Mouse (Mus musculus): ENCODE data around the gene B3gnt2. TPM values are rescaled to one million over a fixed set of nuclear protein-coding genes. Genes with fewer than 3 reads are reported as not detected.

The B3gnt2 gene
- total and polyA plus RNA-seq, 3 experiments = 36.8 to 66.4 TPM; not detected in 1

DNA sequence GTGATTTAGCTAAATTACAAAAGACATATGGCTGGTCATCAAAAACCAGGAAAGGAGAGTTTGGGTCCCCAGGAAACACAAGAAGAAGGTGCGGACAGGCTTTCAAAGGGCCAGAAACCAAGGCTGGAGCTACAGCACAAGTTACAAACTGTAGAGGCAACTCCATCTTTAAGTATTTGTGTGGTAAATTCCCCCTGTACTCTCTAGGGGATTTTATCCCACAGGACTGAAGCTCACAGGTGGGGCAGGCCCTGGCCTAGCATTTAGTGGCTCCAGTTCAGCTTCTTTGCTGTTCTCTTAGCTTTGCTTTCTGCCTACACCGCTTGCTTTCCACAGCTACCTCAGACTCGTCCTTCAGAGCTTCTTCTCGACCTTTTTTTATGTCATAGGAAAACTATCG is 6.9 kb upstream of the B3gnt2 start:
- peaks cover 0 to 12% of the 10 kb centered on the region in 2 experiments; a peak in 2 of 4 replicates for H3K36me3 ChIP-seq (ENCODE audit: control insufficient read depth in 1 of 2, insufficient read depth in 2 of 2, low read length in 2 of 2)
- TF ChIP-seq JUND (IDR thresholded peaks at IDR 0.05; ENCODE audit: low read depth, low read length) (no peak), MXI1 (IDR thresholded peaks at IDR 0.05; ENCODE audit: low read depth, low read length) (no peak), ZC3H11A (IDR thresholded peaks at IDR 0.05; ENCODE audit: low read depth, low read length) (no peak), ELF1 (IDR thresholded peaks at IDR 0.05; ENCODE audit: low read depth, low read length) (no peak), TAL1 (IDR thresholded peaks at IDR 0.05; ENCODE audit: low read length) (no peak), MAX (IDR thresholded peaks at IDR 0.05; ENCODE audit: low read length) (no peak), USF2 (IDR thresholded peaks at IDR 0.05; ENCODE audit: borderline replicate concordance in 1 of 2, insufficient read depth in 1 of 2, low read depth in 1 of 2, low read length in 2 of 2) (no peak), CHD2 (IDR thresholded peaks at IDR 0.05; ENCODE audit: low read length) (no peak), ZMIZ1 (IDR thresholded peaks at IDR 0.05; ENCODE audit: low read depth, low read length) (no peak), HCFC1 (IDR thresholded peaks at IDR 0.05; ENCODE audit: low read depth, low read length) (no peak), ZNF384 (IDR thresholded peaks at IDR 0.05; ENCODE audit: low read depth, low read length) (no peak), USF1 (IDR thresholded peaks at IDR 0.05; ENCODE audit: low read depth, low read length) (no peak)
- no peak overlapping the region for H3K27ac ChIP-seq (ENCODE audit: control insufficient read depth, low read depth, low read length)
- no peaks in the 10 kb centered on the region for H3K27me3 ChIP-seq (ENCODE audit: control insufficient read depth in 1 of 2, insufficient read depth in 2 of 2, low read length in 2 of 2)
- H3K9ac ChIP-seq (ENCODE audit: control insufficient read depth, low read depth, low read length, poor library complexity, severe bottlenecking) = no peak overlapping the region
- no peak overlapping the region for H3K4me3 ChIP-seq (ENCODE audit: control insufficient read depth in 1 of 2, insufficient read depth in 1 of 2, low read depth in 2 of 2, low read length in 2 of 2)
- H3K79me2 ChIP-seq (ENCODE audit: control insufficient read depth, insufficient read depth, low read length, poor library complexity) = no peaks in the 10 kb centered on the region; the same call in 1 of the 2 replicates
- H3K9me3 ChIP-seq (replicated peaks; ENCODE audit: insufficient read depth, low read length) = no peaks in the 10 kb centered on the region
- H3K4me1 ChIP-seq (ENCODE audit: control insufficient read depth in 1 of 2, insufficient read depth in 2 of 2, low read length in 2 of 2) = peaks cover 2 to 6% of the 10 kb centered on the region in 2 experiments; a peak in 2 of 4 replicates
- no peak for DNase-seq (ENCODE audit: low read depth, low spot score)

DNA sequence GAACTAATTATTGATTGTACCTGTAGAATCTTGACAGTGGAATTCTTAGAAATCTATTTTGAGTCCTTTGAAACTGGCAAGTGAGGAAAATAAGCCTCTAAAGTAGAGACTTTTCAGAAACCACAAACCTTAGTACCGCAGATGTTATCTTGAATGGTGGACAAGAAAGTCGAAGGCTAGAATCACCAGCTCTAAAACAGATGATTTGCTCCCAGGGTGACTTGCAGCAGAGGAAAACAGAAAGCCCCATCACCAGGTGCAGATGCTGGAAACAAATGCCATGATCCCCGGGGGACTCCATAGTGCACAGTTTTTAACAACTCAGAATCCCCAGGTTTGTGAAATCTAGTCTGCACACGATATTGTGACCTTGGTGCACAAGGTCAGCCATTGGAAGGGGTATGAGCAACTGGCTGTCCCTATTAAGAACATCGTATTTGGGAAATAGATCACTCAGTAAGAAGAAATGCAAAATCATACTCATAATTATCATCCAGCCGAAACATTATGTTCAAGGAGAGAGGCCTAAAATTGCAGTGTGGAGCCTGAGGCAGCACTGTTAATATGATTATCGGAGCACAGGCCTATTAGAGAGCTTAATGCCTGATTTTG is 5.0 kb upstream of the B3gnt2 start:
- H3K9me3 ChIP-seq (replicated peaks; ENCODE audit: insufficient read depth, low read length) = no peaks in the 10 kb centered on the region
- H3K36me3 ChIP-seq (ENCODE audit: control insufficient read depth in 1 of 2, insufficient read depth in 2 of 2, low read length in 2 of 2) = peaks cover 0 to 2% of the 10 kb centered on the region in 2 experiments; a peak in 2 of 4 replicates
- H3K27me3 ChIP-seq (ENCODE audit: control insufficient read depth in 1 of 2, insufficient read depth in 2 of 2, low read length in 2 of 2) = no peaks in the 10 kb centered on the region
- TF ChIP-seq NELFE (IDR thresholded peaks at IDR 0.05; ENCODE audit: low read depth, low read length) (no peak), SIN3A (IDR thresholded peaks at IDR 0.05; ENCODE audit: low read length) (no peak), POLR2AphosphoS2 (IDR thresholded peaks at IDR 0.05; ENCODE audit: low read length) (no peak), MAZ (IDR thresholded peaks at IDR 0.05; ENCODE audit: low read depth, low read length) (no peak), EP300 (IDR thresholded peaks at IDR 0.05; ENCODE audit: low read depth in 1 of 2, low read length in 2 of 2) (no peak), SMC3 (IDR thresholded peaks at IDR 0.05; ENCODE audit: low read depth, low read length) (no peak), ZMIZ1 (IDR thresholded peaks at IDR 0.05; ENCODE audit: low read depth, low read length) (no peak), TAL1 (IDR thresholded peaks at IDR 0.05; ENCODE audit: low read length) (no peak), E2F4 (IDR thresholded peaks at IDR 0.05; ENCODE audit: borderline replicate concordance, low read depth, low read length) (no peak), BHLHE40 (IDR thresholded peaks at IDR 0.05; ENCODE audit: borderline replicate concordance, low read depth, low read length) (no peak)
- peaks cover 2 to 4% of the 10 kb centered on the region in 2 experiments for H3K4me1 ChIP-seq (ENCODE audit: control insufficient read depth in 1 of 2, insufficient read depth in 2 of 2, low read length in 2 of 2)
- no peak overlapping the region for H3K27ac ChIP-seq (ENCODE audit: control insufficient read depth, low read depth, low read length)
- H3K9ac ChIP-seq (ENCODE audit: control insufficient read depth, low read depth, low read length, poor library complexity, severe bottlenecking) = no peak overlapping the region
- H3K79me2 ChIP-seq (ENCODE audit: control insufficient read depth, insufficient read depth, low read length, poor library complexity) = no peaks in the 10 kb centered on the region
- no peak for DNase-seq (ENCODE audit: low read depth, low spot score)
- H3K4me3 ChIP-seq (ENCODE audit: control insufficient read depth in 1 of 2, insufficient read depth in 1 of 2, low read depth in 2 of 2, low read length in 2 of 2) = no peak overlapping the region
